Mouse (Mus musculus): Measurements from ENCODE around the gene Ly6g6e.
A peak's percentile ranks its signal among the peaks of the same experiment; 100 is the strongest.

Ly6g6e gene

DNA sequence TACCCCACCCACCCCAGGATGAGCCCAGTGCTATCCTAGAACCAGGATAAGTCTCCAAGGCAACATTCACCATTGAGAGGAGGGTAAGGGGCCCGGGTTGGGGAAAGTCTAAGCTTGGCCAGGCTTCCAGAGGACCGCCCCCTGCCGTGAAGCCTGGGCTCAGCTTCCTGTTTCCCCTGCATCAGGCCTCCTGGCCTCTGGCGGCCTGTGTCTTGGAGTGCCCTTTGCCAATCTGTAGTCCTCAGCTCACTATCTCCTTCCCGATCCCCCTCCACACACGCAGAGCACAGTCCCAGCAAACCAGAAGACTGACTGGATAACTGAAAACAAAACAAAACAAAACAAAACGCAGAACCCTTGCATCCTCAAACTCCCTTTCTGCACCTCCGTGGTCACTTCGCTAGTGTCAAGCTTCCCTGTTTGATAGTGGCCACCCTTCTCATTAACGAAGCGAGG is 27.1 kb upstream of the Ly6g6e start, which contains the start of gene Clic1:
TSS of gene Clic1 (plus strand) at position 406 of the 456 bp plus-strand sequence.
- peak; percentile 57 to 63 for DNase-seq (ENCODE audit: low spot score in 2 of 2)

- DNase-seq (ENCODE audit: low spot score in 2 of 2), result peak; percentile 85 to 86
These were observed 26.5 kb upstream of the Ly6g6e start for GRCm38 (mm10) chr17:35050126-35050750.

DNA sequence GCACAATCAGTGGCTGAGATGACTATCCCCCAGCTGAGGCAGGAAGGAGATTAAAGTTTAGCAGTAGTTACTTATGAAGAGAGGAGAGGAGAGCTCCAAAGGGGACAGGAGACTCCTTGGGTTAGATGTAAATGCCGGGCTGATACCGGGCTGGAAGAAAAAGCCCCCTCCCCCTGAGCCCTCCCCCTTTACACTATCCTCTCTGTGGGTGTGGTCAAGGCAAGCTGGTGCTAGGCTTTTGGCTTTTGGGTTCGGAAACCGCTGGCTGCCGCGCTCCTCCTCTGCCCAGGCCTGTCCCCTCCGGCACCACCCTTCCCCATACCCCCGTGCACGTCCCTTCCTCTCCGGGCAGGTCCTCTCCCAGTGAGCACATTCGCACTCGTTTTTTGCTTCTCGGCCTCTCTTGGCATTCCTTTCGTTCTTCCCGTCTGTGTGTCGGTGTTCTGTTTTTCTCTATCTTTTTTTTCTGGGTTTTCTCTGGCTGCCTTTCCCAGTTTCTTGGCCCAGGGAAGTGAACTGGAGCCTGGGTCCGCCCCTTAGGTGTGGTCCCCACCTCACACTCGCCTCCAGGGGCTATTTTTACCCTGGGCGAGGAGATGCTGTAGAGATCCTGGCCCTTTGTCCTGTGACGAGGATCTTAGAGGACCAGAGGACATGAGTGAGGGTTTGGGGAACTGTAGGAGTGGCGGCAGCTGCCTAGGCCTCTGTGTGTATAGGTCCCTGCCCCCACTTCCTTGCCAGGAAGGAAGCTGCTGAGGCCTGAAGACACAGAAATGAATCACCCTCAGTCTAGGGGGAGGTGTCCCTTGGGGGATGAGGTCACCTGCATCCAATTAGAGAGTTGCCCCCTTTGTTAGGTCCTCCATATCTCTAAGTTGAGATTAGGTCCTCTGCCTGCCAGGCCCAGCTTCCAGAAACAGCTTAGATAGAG is 25.3 kb upstream of the Ly6g6e start:
- peak; percentile 92 to 95 for DNase-seq (ENCODE audit: low spot score in 2 of 2)

DNA sequence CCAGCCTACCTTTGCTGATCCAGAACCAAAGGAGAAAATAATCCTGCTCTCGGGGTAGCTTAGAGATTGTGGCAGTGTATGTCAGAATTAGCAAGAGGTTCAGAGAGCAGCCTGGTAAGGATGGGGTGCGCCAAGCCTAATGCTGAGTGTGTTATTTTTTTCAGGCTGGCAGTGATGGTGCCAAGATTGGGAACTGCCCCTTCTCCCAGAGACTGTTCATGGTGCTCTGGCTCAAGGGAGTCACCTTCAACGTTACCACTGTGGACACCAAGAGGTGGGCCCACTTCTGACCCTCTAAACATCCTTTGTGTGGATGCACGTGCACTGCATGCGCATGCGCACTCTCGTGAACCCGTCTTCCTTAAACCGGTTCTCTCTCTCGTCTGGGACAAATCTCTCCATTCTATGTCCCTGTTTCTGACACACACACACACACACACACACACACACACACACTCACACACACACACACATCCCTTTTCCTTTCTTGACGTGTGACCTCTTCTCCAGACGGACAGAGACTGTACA is 24.4 kb upstream of the Ly6g6e start:
- no peak for DNase-seq (ENCODE audit: low spot score in 2 of 2)

- no peak for DNase-seq (ENCODE audit: low spot score in 2 of 2)
These were observed 20.8 kb upstream of the Ly6g6e start for GRCm38 (mm10) chr17:35055691-35056495.

GRCm38 (mm10) chr17:35057090-35057489 is 19.6 kb upstream of the Ly6g6e start:
- DNase-seq (ENCODE audit: low spot score in 2 of 2), result no peak

GRCm38 (mm10) chr17:35058316-35058715 is 18.4 kb upstream of the Ly6g6e start:
- no peak for DNase-seq (ENCODE audit: low spot score in 2 of 2)

DNA sequence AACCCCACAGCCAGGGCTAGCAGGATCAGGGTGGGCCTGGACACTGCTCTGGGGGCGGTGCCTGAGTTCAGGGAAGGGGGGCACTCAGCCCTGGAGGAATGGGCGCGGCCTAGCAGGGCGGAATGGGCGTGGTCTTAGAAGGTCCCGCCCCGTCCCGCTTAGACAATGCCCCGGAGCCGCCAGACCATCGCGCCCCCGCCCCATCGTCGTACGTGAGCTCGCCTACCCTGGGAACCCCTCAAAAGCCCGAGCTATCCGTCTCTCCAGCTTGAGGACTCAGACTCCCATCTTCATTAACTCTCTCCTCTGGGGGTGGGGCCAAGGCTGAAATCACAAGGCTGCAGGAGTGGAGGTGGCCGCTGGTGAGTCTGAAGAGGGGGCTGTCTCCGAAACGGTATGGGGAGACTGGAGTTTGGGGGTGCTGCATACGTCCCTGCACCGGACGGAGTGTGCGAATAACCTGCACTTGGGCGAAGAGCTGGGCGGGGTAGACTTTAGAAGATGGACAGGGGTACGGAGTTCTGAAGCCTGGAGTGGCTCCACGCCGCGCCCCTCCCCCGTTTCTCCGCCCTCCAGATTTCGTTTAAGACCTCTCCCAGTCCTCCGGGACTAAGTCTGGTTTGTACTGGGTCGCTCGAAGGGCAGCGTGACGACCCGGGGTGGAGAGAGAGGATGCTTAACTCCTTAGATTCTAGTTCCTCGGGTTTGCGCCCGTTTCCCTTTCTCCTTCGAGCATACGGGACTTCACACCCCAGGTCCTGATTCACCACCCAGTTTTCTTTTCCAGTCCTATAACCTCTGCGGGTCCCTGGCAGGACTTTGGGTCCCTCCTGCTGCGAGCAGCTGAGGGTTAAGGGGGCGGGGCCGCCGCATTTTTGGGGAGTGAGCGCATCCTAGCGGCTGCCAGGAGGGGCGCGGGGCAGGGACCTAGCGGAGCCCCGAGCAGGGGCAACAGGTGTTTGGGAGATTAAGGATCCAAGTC is 17.5 kb upstream of the Ly6g6e start, which contains the start of gene Ddah2:
TSS of gene Ddah2 (plus strand) at position 125 of the 982 bp plus-strand sequence.
- peak; percentile 91 to 93 for DNase-seq (ENCODE audit: low spot score in 2 of 2)

DNA sequence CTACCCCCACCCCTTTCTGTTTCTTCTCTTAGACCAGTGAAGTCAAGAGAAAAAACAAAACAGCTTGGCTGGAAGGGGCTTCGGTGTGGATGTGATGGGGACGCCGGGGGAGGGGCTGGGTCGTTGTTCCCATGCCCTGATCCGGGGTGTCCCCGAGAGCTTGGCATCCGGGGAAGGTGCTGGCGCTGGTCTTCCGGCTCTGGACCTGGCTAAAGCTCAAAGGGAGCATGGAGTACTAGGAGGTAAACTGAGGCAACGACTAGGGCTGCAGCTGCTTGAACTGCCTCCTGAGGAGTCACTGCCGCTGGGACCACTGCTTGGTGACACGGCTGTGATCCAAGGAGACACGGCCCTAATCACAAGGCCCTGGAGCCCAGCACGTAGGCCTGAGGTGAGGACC is 16.6 kb upstream of the Ly6g6e start:
- no peak for DNase-seq (ENCODE audit: low spot score in 2 of 2)

GRCm38 (mm10) chr17:35060737-35061297 is 15.9 kb upstream of the Ly6g6e start:
- no peak for DNase-seq (ENCODE audit: low spot score in 2 of 2)

- no peak for DNase-seq (ENCODE audit: low spot score in 2 of 2)
These were observed 15.4 kb upstream of the Ly6g6e start for GRCm38 (mm10) chr17:35061299-35061698.

DNA sequence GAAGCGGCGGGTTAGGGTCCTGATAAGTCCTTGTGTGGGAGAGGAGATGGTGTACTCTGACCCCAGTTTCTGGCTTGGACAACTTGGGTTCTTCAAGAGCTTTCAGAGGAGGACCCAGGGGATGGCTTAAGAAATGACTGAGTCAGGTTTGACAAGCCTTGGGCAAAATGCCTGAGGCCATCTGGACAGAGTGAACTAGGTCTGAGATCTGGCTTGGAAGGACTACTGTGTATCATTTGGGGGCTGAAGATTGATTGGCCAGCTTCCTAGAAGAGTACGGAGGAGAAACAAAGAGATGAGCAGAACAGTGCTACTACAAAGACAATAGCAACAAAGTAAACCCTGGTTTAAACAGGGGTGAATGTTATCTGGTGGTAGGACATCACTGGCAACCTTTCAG is 13.2 kb upstream of the Ly6g6e start:
- no peak for DNase-seq (ENCODE audit: low spot score in 2 of 2)

DNA sequence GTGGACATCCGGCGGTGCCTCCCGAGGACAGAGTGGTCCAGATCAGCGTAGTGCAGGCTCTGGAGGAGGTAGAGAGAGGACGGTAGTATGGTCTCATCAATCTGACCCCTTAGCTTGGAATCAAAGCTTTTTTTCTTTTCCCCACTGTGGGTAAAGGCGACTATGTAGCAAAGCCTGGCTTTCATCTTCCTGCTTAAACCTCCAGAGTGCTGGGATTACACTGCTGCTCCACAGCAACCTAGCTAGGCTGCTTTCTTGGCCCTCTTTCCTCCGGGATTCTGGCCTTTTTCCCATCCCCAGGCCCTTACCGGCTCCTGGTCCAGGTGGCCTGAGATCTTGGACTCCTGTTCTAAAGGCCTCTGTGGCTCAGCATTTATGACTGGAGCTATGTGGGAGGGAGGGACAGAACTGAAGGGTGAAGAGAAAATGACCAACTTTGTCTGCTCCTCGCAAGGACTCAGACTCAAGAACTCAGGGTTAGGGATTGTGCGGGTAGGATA is 12.3 kb upstream of the Ly6g6e start:
- no peak for DNase-seq (ENCODE audit: low spot score in 2 of 2)

- no peak for DNase-seq (ENCODE audit: low spot score in 2 of 2)
These were observed 11.5 kb upstream of the Ly6g6e start, which contains the start of gene Ly6g6c for GRCm38 (mm10) chr17:35064951-35065947. TSS of gene Ly6g6c (plus strand) at chr17:35065388.

DNA sequence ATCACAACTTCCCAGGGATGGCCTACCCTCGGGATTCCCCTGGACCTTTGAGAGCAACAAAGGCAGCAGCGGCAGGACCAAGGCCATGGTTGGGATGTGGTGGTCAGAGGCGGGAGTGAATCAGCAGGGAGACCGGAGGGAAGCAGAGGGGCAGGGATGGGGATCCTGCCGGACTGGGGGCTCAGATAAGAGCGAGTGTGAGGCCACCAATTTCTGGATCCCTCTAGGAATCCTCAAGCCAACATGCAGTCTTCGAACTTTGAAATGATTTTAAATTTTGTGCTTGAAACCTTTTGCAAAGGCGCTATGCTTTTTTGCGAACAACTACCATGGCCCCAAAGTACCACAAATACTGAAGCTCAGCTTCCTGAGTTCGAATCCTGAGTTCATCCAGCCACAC is 10.6 kb upstream of the Ly6g6e start, which contains the start of gene Mpig6b:
TSS of gene Mpig6b (minus strand) at position 101 of the 400 bp plus-strand sequence.
- no peak for DNase-seq (ENCODE audit: low spot score in 2 of 2)

DNA sequence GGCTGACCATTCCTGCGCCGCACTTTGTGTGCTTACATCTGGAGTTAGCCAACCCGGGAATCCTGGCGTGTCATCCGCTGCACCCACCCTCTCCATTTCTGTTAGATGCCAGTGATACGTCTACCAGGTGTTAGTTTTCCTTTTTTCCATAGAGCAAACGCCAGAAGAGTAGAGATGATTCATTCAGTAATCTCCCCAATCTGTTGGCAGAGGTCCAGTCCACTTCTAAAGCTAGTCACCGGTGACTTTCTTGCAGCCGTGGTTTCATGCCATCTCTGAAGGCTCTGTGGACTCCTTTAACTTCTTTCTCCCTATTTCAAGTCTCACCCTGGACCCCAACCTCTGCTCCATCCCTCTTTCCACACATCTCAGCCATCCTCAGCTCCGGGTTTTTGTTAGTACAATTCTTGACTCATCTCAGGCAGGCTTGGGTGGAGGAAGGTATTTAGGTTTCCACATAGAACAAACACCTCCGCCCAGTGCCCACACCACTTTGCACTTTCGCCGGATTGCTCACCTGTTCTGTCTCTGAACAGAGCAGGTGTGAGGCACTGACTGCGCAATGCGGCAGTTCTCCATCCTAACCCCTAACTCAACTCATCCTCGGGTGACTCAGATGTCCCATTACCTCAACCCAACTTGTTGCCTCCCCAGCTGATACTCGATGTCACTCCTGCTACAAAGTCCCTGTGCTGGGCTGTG is 8.3 kb upstream of the Ly6g6e start:
- DNase-seq (ENCODE audit: low spot score in 2 of 2), result no peak

- no peak for DNase-seq (ENCODE audit: low spot score in 2 of 2)
These were observed 6.0 kb upstream of the Ly6g6e start for GRCm38 (mm10) chr17:35070556-35071229.
